Mouse (Mus musculus): ENCODE results near the gene Olfr1036. TPM values are rescaled to one million over a fixed set of nuclear protein-coding genes. Genes with fewer than 3 reads are reported as not detected.
"Not testable (repeated sequence)": the region's sequence is repeated elsewhere in the genome, so short reads cannot be mapped to it uniquely, and the experiment has no call there.

Gene Olfr1036
- total RNA-seq (2021), result not detected
- long read RNA-seq, experiment 1, result 0 reads
- long read RNA-seq, experiment 2, result 0 reads

GRCm38 (mm10) chr2:86073692-86074091, at the start of gene Olfr1036:
Gene Olfr1036, plus strand, starts transcription at chr2:86073992.
- DNase-seq (ENCODE audit: low spot score in 2 of 2), result not testable (repeated sequence)

GRCm38 (mm10) chr2:86045561-86045960, 28.2 kb upstream of the Olfr1036 start, which contains the start of gene Olfr1034:
Gene Olfr1034, plus strand, starts transcription at chr2:86045861.
- DNase-seq (ENCODE audit: low spot score in 2 of 2), result no peak

GRCm38 (mm10) chr2:86050777-86051176, 23.0 kb upstream of the Olfr1036 start:
- not testable (repeated sequence) for DNase-seq (ENCODE audit: low spot score in 2 of 2)

GRCm38 (mm10) chr2:86063766-86064165, 10.0 kb upstream of the Olfr1036 start:
- DNase-seq (ENCODE audit: low spot score in 2 of 2), result not testable (repeated sequence)

- DNase-seq (ENCODE audit: low spot score in 2 of 2), result no peak
Observed at GRCm38 (mm10) chr2:86070189-86070588, 3.6 kb upstream of the Olfr1036 start.

GRCm38 (mm10) chr2:86080478-86080877, 6.7 kb downstream of the Olfr1036 start:
- not testable (repeated sequence) for DNase-seq (ENCODE audit: low spot score in 2 of 2)

- no peak for DNase-seq (ENCODE audit: low spot score in 2 of 2)
Observed at GRCm38 (mm10) chr2:86087285-86087684, 13.5 kb downstream of the Olfr1036 start, which contains the start of gene Olfr1037. Gene Olfr1037, minus strand, starts transcription at chr2:86087385.

Other genes with a start within 250 kb of the Olfr1036 start
- not detected for gene Olfr1019, start 228.5 kb upstream of the Olfr1036 start, total RNA-seq (2021)
- not detected for gene Olfr1020, start 227.0 kb upstream of the Olfr1036 start, total RNA-seq (2021)
- not detected for gene Olfr1022, start 205.4 kb upstream of the Olfr1036 start, total RNA-seq (2021)
- not detected for gene Olfr1023, start 188.4 kb upstream of the Olfr1036 start, total RNA-seq (2021)
- not detected for gene Olfr1024, start 168.9 kb upstream of the Olfr1036 start, total RNA-seq (2021)
- not detected for gene Olfr1025-ps1, start 158.8 kb upstream of the Olfr1036 start, total RNA-seq (2021)
- gene Olfr1026, start 152.4 kb upstream of the Olfr1036 start, total RNA-seq (2021), result not detected
- gene Olfr1028, start 123.6 kb upstream of the Olfr1036 start, total RNA-seq (2021), result not detected
- gene Olfr1029, start 100.1 kb upstream of the Olfr1036 start, total RNA-seq (2021), result not detected
- gene Olfr1030, start 94.7 kb upstream of the Olfr1036 start, total RNA-seq (2021), result not detected
- gene Olfr1031, start 83.7 kb upstream of the Olfr1036 start, total RNA-seq (2021), result not detected
- not detected for gene Olfr1032, start 68.5 kb upstream of the Olfr1036 start, total RNA-seq (2021)
- not detected for gene Olfr1033, start 53.4 kb upstream of the Olfr1036 start, total RNA-seq (2021)
- not detected for gene Olfr1034, start 28.1 kb upstream of the Olfr1036 start, total RNA-seq (2021)
- gene Olfr1037, start 13.4 kb downstream of the Olfr1036 start, total RNA-seq (2021), result not detected
- gene Olfr1039, start 61.9 kb downstream of the Olfr1036 start, total RNA-seq (2021), result not detected
- gene Olfr1040, start 72.7 kb downstream of the Olfr1036 start, total RNA-seq (2021), result not detected
- not detected for gene Olfr1042, start 87.8 kb downstream of the Olfr1036 start, total RNA-seq (2021)
- gene Olfr1043, start 93.5 kb downstream of the Olfr1036 start, total RNA-seq (2021), result not detected
- gene Olfr1044, start 103.8 kb downstream of the Olfr1036 start, total RNA-seq (2021), result not detected
- not detected for gene Olfr52, start 111.7 kb downstream of the Olfr1036 start, total RNA-seq (2021)
- not detected for gene Olfr1045, start 129.0 kb downstream of the Olfr1036 start, total RNA-seq (2021)
- gene Olfr1046, start 145.3 kb downstream of the Olfr1036 start, total RNA-seq (2021), result not detected
- gene Olfr1047, start 157.4 kb downstream of the Olfr1036 start, total RNA-seq (2021), result not detected
- gene Olfr1048, start 166.3 kb downstream of the Olfr1036 start, total RNA-seq (2021), result not detected
- not detected for gene Olfr1049, start 184.3 kb downstream of the Olfr1036 start, total RNA-seq (2021)
- not detected for gene Olfr1051, start 205.1 kb downstream of the Olfr1036 start, total RNA-seq (2021)
- not detected for gene Olfr1052, start 218.5 kb downstream of the Olfr1036 start, total RNA-seq (2021)
- not detected for gene Olfr1053, start 241.3 kb downstream of the Olfr1036 start, total RNA-seq (2021)

Measured in layer of hippocampus, postnatal 14 days (tissue).